Mouse (Mus musculus) stomach, embryonic 15.5 days (tissue): ENCODE data around the gene Hectd3. TPM values are rescaled to one million over a fixed set of nuclear protein-coding genes. Genes with fewer than 3 reads are reported as not detected.

ENCODE experiments used
- polyA plus RNA-seq: library from polyadenylated mRNA; unstranded; fragments of >200 nt; fragmentation: Nextera tagmentation; extraction: Ambion mirVana; gene quantifications from 2 replicates; pipeline ENCODE4 v1.2.1, GENCODE M21; 2015

Hectd3 gene
- polyA plus RNA-seq, 1 experiment from 2014 or later: 10.0 TPM

Other genes with a start within 250 kb of the Hectd3 start
- gene Toe1, start 187.7 kb upstream of the Hectd3 start, polyA plus RNA-seq: 32.5 and 33.0 TPM in 2 replicates
- 11.9 and 13.2 TPM in 2 replicates for gene Mutyh, start 187.6 kb upstream of the Hectd3 start, polyA plus RNA-seq
- gene Hpdl, start 173.6 kb upstream of the Hectd3 start, polyA plus RNA-seq: 1.2 and 1.7 TPM in 2 replicates
- 0.58 and 0.67 TPM in 2 replicates for gene Zswim5, start 117.9 kb upstream of the Hectd3 start, polyA plus RNA-seq
- gene Urod, start 904 bp upstream of the Hectd3 start, polyA plus RNA-seq: 82.0 and 97.4 TPM in 2 replicates
- 35.3 and 36.4 TPM in 2 replicates for gene Eif2b3, start 24.1 kb downstream of the Hectd3 start, polyA plus RNA-seq
- gene Ptch2, start 100.8 kb downstream of the Hectd3 start, polyA plus RNA-seq: 6.5 and 7.0 TPM in 2 replicates
- 6.7 and 7.6 TPM in 2 replicates for gene Btbd19, start 130.4 kb downstream of the Hectd3 start, polyA plus RNA-seq
- 0.24 TPM in 1 of 2 replicates, not detected in the other for gene Tctex1d4, start 131.5 kb downstream of the Hectd3 start, polyA plus RNA-seq
- 3.8 and 4.7 TPM in 2 replicates for gene Plk3, start 138.6 kb downstream of the Hectd3 start, polyA plus RNA-seq
- 968 and 983 TPM in 2 replicates for gene Rps8, start 160.9 kb downstream of the Hectd3 start, polyA plus RNA-seq
- gene Kif2c, start 187.3 kb downstream of the Hectd3 start, polyA plus RNA-seq: 40.4 and 47.7 TPM in 2 replicates